Mouse (Mus musculus) midbrain, embryonic 11.5 days (tissue): ENCODE measurements at regions not wholly inside any gene's neighbourhood (a gene's known extent, or its start where the extent isn't known, plus 50 kb on each side); places are given as distances from the start of the nearest gene placed in this dataset.

Source experiments
- ATAC-seq: fragments of 200-750 bp; cut with Nextera tagmentation; 2 replicates; pipeline ENCODE4 v1.8.0; 2017; ENCODE audit warnings: moderate TSS enrichment, moderate library complexity; ENCODE audit not compliant: low FRiP score
- DNase-seq: peaks from one replicate; pipeline ENCODE4 v3.0.0; 2015; ENCODE audit warnings: low spot score; ENCODE audit errors: missing footprints
- H3K27ac ChIP-seq: fragments of 300-500 bp; sonication (generic); 2 replicates; pipeline ENCODE4 v1.5.1; 2014; ENCODE audit warnings: low read depth, low read length
- H3K27me3 ChIP-seq: fragments of 300-500 bp; sonication (generic); 2 replicates; pipeline ENCODE4 v1.6.1; 2014; ENCODE audit warnings: mild to moderate bottlenecking, low read length, moderate library complexity, mixed read lengths; ENCODE audit not compliant: control insufficient read depth, insufficient read depth
- H3K36me3 ChIP-seq: fragments of 300-500 bp; sonication (generic); 2 replicates; pipeline ENCODE4 v1.6.1; 2014; ENCODE audit warnings: mild to moderate bottlenecking, low read length, moderate library complexity, mixed read lengths; ENCODE audit not compliant: control insufficient read depth, insufficient read depth
- H3K4me1 ChIP-seq: fragments of 300-500 bp; sonication (generic); 2 replicates; pipeline ENCODE4 v1.6.1; 2014; ENCODE audit warnings: low read length; ENCODE audit not compliant: control insufficient read depth, insufficient read depth
- H3K4me2 ChIP-seq: fragments of 300-500 bp; sonication (generic); 2 replicates; pipeline ENCODE4 v1.6.1; 2014; ENCODE audit warnings: mild to moderate bottlenecking, moderate library complexity
- H3K4me3 ChIP-seq: fragments of 300-500 bp; sonication (generic); 2 replicates; pipeline ENCODE4 v1.5.1; 2014; ENCODE audit warnings: low read depth, low read length
- H3K9ac ChIP-seq: fragments of 300-500 bp; sonication (generic); 2 replicates; pipeline ENCODE4 v1.6.1; 2014; ENCODE audit warnings: low read length
- H3K9me3 ChIP-seq: fragments of 300-500 bp; sonication (generic); 2 replicates; pipeline ENCODE4 v1.6.1; 2016; ENCODE audit warnings: low read length; ENCODE audit not compliant: control insufficient read depth
- WGBS: fragments of 180-500 bp; shearing (Covaris S2); extraction: QIAGEN DNeasy Blood & Tissue Kit; methylation state at CpG from one replicate; pipeline ENCODE4 v1.1.7; 2014; 5-methylcytosine and 5-hydroxymethylcytosine counted together

DNA sequence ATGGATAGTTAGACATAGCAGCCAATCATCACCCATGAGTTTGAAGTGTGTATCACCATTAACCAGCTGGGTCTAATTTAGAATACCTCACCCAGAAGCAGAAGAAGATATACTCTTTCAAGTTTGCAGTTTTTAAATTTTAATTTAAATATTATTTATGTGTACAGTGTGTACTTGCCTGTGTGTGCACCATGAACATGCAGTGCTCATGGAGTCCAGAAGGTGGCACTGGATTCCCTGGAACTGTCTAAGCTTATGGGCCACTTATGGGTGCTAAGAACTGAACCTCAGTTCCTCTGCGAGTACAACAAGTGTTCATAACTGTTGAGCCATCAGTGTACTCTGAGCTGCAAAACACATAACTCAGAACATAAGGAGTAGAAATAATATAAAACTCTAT lies 675.6 kb downstream of the Adcyap1 start:
- H3K27me3 ChIP-seq: no peaks in the 10 kb centered on the region
- H3K4me3 ChIP-seq: no peak overlapping the region
- no peaks in the 10 kb centered on the region for H3K9me3 ChIP-seq
- DNase-seq (peak; percentile 77), ATAC-seq (no peak)
- 87% methylated on average over 1 of the region's 1 CpGs for WGBS
- H3K36me3 ChIP-seq: no peaks in the 10 kb centered on the region
- H3K9ac ChIP-seq: no peak overlapping the region
- no peak overlapping the region for H3K4me2 ChIP-seq
- no peaks in the 10 kb centered on the region for H3K4me1 ChIP-seq
- no peak overlapping the region for H3K27ac ChIP-seq

DNA sequence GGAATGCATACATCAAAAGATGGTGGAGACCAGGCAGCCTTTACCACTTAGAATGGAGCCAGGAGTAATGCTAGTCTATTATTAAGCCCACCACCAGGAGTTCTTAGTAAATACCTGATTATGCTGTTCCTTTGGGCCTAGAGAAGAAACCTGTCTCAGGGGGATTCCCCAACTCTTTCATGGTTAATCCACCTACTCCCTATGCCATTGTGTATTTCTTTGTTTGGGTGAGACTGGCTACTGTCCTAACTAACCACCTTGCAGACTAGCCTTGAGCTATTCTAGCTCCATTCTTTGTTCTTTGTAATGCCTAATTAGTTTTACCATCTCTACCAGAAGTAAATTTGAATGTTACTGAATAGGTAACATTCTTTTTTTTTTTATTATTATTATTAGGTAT lies 706.8 kb downstream of the Adcyap1 start:
- Histone ChIP-seq H3K4me2 (no peak overlapping the region), H3K36me3 (no peaks in the 10 kb centered on the region), H3K4me1 (no peaks in the 10 kb centered on the region), H3K27me3 (no peaks in the 10 kb centered on the region), H3K4me3 (no peak overlapping the region), H3K9me3 (no peaks in the 10 kb centered on the region), H3K9ac (no peak overlapping the region), H3K27ac (no peak overlapping the region)
- no peak for ATAC-seq
- no peak for DNase-seq

DNA sequence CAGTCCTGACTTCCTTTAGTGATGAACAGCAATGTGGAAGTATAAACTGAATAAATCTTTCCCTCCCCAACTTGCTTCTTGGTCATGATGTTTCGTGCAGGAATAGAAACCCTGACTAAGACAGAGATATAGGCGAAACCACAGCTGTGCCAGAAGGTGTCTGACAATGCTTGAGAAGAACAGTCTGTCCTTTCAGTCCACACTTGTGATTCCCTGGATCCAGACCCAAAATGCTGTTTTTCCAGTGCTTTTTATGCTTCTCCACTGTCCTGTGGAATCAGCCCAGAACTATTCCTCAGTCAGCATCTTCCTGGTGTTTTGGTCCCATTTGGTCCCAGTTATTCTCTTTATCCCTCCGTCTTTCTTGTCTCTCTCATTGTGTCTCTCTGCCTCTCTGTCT lies 723.6 kb downstream of the Adcyap1 start:
- Histone ChIP-seq H3K4me3 (no peak overlapping the region), H3K36me3 (no peaks in the 10 kb centered on the region), H3K9ac (no peak overlapping the region), H3K4me2 (no peak overlapping the region), H3K9me3 (no peaks in the 10 kb centered on the region), H3K4me1 (no peaks in the 10 kb centered on the region), H3K27me3 (no peaks in the 10 kb centered on the region), H3K27ac (no peak overlapping the region)
- DNase-seq (no peak), ATAC-seq (no peak)
- WGBS: 80% methylated on average over 3 of the region's 3 CpGs

DNA sequence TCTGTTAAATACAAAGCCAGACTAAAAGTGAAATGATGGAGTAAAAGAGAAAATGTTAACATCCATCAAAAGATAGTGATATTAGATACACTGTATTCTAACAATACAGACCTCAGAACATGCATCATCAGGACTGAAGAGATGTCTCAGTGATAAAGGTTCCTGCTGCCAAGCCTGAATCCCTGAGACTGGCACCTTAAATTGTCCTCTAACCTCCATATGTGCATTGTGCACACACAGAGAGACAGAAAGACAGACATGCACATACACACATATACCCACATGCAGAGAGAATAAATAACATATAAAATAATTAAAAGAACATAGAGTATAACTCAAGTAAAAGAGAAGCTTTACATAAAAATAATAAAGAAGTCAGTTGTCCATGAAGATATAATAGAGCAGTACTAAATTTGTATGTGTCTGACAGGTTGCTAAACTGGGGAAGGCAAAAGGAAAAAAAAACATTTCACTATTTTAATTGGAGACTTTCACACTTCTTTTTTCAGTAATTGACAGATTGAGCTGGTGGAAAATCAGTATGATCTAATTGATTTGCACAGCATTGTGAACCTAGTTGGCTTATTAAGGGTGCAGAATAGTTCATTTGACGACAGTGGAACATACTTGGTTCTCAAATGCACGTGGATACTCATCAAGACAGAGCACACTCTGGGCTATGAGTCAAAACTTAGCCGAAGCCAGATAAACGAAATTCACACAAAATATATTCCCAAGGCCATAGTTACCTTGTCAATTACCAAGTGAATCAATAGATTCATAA lies 725.6 kb downstream of the Adcyap1 start:
- Histone ChIP-seq H3K27me3 (no peaks in the 10 kb centered on the region), H3K27ac (no peak overlapping the region), H3K4me1 (no peaks in the 10 kb centered on the region), H3K9me3 (no peaks in the 10 kb centered on the region), H3K36me3 (no peaks in the 10 kb centered on the region), H3K4me3 (no peak overlapping the region), H3K4me2 (no peak overlapping the region), H3K9ac (no peak overlapping the region)
- ATAC-seq (no peak), DNase-seq (no peak)
- WGBS: 88% methylated on average over 4 of the region's 4 CpGs
